Mouse (Mus musculus) erythroblast, adult 5-6 weeks (primary cell): ENCODE measurements around the gene Rpl41. TPM values are rescaled to one million over a fixed set of nuclear protein-coding genes. Genes with fewer than 3 reads are reported as not detected.
"Not testable (repeated sequence)": the region's sequence is repeated elsewhere in the genome, so short reads cannot be mapped to it uniquely, and the experiment has no call there.

Experiments used
- ATAC-seq: replicated peaks from 2 replicates; pipeline ENCODE4 v1.8.0; 2016; ENCODE audit warnings: moderate number of reproducible peaks, mild to moderate bottlenecking, moderate TSS enrichment, inconsistent platforms; ENCODE audit not compliant: poor library complexity, low FRiP score, severe bottlenecking
- total RNA-seq, 2 experiments: library from RNA; stranded (forward) in 1 of 2; stranded (reverse) in 1 of 2; fragments of 150-400 nt in 1 of 2; fragments of 200-764, 138-1000 nt in 1 of 2; gene quantifications; 2 replicates each; pipeline versions ENCODE4 v1.2.3 to v1.2.4; 2015 to 2017; ENCODE audit warnings: low replicate concordance in 2 of 2

Gene Rpl41
- total RNA-seq, 2 experiments from 2014 or later, result 729 to 1,095 TPM

GRCm38 (mm10) chr10:128563544-128563943 is 14.4 kb upstream of the Rpl41 start:
- ATAC-seq, result no peak

- no peak for ATAC-seq
Measured at GRCm38 (mm10) chr10:128556963-128557362, 7.9 kb upstream of the Rpl41 start.

- no peak for ATAC-seq
Measured at GRCm38 (mm10) chr10:128556286-128556685, 7.2 kb upstream of the Rpl41 start.

GRCm38 (mm10) chr10:128555567-128555966 is 6.5 kb upstream of the Rpl41 start:
- not testable (repeated sequence) for ATAC-seq

GRCm38 (mm10) chr10:128550144-128550823 is 1.2 kb upstream of the Rpl41 start:
- not testable (repeated sequence) for ATAC-seq

- not testable (repeated sequence) for ATAC-seq
Measured at GRCm38 (mm10) chr10:128549682-128550057, 565 bp upstream of the Rpl41 start.

- ATAC-seq, result not testable (repeated sequence)
Measured at GRCm38 (mm10) chr10:128548051-128548791, 884 bp downstream of the Rpl41 start.

- peak; percentile 82 for ATAC-seq
Measured at GRCm38 (mm10) chr10:128547361-128548032, 1.6 kb downstream of the Rpl41 start, which contains the start of gene Zc3h10. Zc3h10 (minus strand) TSS chr10:128547774.

GRCm38 (mm10) chr10:128546787-128547186 is 2.3 kb downstream of the Rpl41 start:
- no peak for ATAC-seq

- peak; percentile 39 for ATAC-seq
Measured at GRCm38 (mm10) chr10:128546361-128546760, 2.7 kb downstream of the Rpl41 start.

- ATAC-seq, result no peak
Measured at GRCm38 (mm10) chr10:128545570-128545898, 3.6 kb downstream of the Rpl41 start.

GRCm38 (mm10) chr10:128544674-128545569 is 4.2 kb downstream of the Rpl41 start:
- no peak for ATAC-seq

GRCm38 (mm10) chr10:128544151-128544657 is 4.9 kb downstream of the Rpl41 start:
- no peak for ATAC-seq

- no peak for ATAC-seq
Measured at GRCm38 (mm10) chr10:128543100-128543499, 6.0 kb downstream of the Rpl41 start.

- no peak for ATAC-seq
Measured at GRCm38 (mm10) chr10:128538340-128538870, 10.7 kb downstream of the Rpl41 start.

GRCm38 (mm10) chr10:128536266-128536940 is 12.7 kb downstream of the Rpl41 start:
- peak; percentile 99 for ATAC-seq

- no peak; the same call in 1 of the 2 replicates for ATAC-seq
Measured at GRCm38 (mm10) chr10:128535624-128536265, 13.4 kb downstream of the Rpl41 start.

GRCm38 (mm10) chr10:128535206-128535605 is 13.9 kb downstream of the Rpl41 start:
- no peak for ATAC-seq
